Mouse (Mus musculus): Measurements from ENCODE around the gene Gabrg3.

The Gabrg3 gene

DNA sequence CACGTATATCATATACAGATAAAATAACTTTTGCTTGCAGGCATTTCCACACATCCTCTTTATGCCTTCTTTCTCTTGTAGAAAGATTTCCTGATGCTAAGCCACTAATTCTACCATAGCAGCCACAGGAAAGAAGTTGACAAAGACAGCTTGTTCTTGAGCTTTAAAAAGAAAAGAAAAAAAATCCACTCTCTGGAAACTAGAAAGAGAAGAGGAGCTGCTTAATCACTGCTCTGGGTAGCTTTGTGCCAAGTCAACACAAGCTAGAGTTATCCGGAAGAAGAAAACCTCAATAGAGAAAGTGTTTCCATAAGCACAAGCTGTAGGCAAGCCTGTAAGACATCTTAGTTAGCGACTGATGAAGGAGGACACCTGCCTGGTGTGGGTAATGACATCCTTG lies 321.6 kb downstream of the Gabrg3 start:
- no peak for DNase-seq (ENCODE audit: low spot score in 2 of 2)

DNA sequence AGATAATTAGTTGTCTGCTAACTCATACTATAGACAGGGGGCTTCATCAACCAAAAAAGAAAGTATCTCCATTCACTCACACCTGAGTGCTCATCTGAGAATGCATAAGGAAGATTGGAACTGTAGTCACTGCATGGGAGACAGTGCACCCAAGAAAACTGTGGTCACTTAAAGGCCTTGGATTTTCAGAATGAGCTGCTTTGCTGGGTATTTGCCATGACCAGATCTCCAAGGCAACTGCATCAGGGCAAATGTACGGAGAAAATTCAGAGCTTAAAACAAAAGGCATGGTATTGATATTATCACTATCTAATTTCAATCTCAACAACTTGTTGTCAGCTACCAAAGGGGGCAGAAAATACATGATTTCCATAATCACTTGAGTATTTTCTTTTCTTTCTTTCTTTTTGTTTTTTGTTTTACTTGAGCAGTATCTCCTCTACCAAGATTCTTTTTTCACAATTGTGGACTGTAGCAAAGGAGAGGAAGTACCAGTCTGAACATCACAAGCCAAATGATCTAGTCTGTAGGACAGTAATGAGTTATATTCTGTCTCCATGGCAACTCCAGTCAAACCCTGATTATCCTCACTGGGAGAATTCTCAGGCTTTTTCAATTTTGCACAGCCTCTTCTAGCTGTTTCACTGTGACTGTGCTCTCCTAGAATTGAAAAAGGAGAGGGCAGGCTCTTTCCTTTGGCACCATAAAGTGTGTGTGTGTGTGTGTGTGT lies 335.9 kb downstream of the Gabrg3 start:
- DNase-seq (ENCODE audit: low spot score in 2 of 2): no peak

DNA sequence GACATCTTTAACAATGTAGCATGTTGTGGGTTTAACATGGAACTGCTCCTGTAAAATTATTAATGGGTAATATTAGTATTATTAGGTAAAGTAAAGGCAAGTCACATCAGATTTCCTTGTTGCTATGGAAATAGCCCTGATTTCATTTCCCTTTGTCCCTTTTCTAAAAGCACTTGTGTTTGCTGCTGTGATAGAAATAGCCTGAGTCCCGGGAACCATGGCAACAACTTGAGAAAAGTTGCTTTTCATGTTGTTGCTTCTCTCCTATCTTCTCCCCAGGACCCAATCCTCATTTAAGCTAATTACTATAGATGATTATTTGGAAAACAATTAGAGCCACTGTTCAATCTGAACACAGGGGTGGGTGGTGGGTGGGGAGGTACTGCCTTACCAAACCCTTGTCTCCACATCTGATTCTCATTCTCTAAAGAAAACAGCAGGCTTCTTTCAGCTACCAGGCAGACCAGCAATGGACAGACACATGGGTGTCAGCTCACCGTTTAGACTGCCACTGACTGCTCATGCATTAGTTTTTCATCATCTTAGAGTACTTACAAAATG lies 349.0 kb downstream of the Gabrg3 start:
- no peak for DNase-seq (ENCODE audit: low spot score in 2 of 2)

DNA sequence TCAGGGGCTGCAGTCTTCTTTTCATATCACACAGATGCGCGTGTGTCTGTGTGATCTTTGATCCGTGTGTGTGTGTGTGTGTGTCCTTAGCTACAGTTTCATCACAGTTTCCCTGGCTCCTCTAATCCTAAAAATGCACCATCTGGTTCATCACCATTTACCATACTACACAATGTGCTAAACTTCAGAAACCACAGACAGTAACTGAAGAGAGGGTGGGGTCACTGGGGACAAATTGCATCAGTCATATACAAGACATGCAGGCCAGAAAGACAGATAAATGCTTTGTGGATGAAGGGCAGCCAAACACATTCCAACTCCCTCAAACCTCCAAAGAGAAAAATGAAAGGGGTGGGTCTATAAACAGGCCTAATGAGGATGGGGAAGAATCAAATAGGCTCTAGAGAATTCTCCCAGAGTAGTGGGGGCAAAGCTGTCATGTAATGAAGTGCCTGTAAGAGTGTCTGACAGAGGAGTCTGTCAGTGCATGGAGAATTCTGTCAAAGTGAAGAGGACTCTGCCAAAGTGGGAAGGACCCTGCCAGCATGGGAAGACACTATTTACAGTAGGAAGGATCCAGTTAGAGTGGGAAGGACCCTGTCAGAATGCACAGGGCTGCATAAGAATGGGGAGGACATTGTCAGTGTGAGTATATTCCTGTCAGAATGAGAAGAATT lies 386.3 kb downstream of the Gabrg3 start:
- no peak for DNase-seq (ENCODE audit: low spot score in 2 of 2)

GRCm38 (mm10) chr7:56997713-56998624 lies 389.0 kb downstream of the Gabrg3 start:
- DNase-seq (ENCODE audit: low spot score in 2 of 2): no peak

GRCm38 (mm10) chr7:56946398-56946797 lies 440.6 kb downstream of the Gabrg3 start:
- no peak for DNase-seq (ENCODE audit: low spot score in 2 of 2)

DNA sequence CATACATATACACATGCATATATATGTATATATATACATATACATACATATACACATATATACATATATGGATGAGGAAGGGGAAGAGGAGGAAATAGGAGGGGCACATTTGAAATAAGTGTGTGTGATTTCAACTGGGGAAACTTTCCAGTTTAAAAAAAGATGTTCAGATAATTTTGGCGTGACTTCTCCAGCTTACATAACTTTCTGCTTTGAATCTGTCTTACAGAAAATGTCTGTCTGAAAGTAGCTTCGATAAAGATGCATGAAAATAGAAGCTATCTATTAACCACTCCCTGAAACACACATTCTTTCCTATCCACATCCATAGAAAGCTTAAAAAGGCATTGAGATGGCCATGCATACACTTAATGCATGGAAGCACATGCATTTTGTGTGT lies 445.4 kb downstream of the Gabrg3 start:
- DNase-seq (ENCODE audit: low spot score in 2 of 2): no peak

DNA sequence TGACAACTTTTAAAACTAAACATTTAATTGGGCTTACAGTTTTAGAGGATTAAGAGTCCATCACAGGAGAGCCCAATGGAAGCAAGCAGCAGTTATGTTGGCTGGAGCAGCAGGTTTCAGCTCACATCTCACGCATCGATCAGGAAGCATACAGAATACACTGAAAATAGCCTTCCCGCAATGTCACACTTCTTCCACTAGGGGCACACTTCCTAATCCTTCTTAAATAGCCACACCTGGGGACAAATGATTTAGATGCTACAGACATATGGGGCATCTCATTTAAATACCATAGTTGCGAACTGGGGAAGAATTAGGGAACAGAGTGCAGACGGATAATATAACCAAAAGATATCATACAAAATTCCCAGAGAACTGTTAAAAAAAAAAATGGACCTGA lies 449.0 kb downstream of the Gabrg3 start:
- DNase-seq (ENCODE audit: low spot score in 2 of 2): no peak

GRCm38 (mm10) chr7:56919499-56919898 lies 467.5 kb downstream of the Gabrg3 start:
- no peak for DNase-seq (ENCODE audit: low spot score in 2 of 2)

DNA sequence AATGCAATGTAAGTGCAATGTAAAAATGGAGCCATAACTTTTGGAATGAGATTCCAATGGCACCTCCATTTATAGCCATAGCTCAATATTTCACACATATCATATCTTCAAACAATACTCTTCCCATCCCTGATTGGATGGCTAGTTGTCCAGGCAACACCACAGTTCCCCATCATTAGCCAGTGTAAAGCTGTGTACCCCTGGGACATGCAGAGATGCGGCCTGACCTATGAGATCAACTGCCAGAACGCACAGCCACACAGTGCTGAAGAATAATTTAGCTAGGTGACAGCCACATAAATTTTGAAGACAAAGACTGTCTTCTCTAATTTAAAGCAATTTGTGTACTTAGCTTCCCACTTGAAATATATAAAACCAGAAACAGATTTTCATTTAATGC lies 472.1 kb downstream of the Gabrg3 start:
- DNase-seq (ENCODE audit: low spot score in 2 of 2): no peak

DNA sequence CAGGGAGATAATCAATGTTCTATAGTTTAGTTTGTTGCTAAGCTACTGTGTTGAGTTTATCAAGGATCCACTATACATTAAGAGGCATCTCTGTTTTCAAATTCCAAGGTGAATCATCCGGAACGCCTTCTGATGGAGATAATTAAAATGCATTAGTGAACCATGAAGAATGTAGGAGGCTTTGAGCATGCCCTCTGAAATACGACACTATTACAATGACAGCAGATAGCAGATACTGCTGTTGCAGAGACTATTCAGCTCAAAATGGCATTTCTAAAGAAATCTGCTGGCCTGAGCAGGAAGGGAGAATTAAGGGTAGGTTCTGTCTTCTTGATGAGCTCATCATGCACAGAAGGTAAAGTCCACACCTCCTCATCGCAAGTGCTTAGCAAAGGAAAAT lies 487.2 kb downstream of the Gabrg3 start:
- no peak for DNase-seq (ENCODE audit: low spot score in 2 of 2)

- DNase-seq (ENCODE audit: low spot score in 2 of 2): no peak
Measured at GRCm38 (mm10) chr7:56867314-56868075, 519.5 kb downstream of the Gabrg3 start.

- no peak for DNase-seq (ENCODE audit: low spot score in 2 of 2)
Measured at GRCm38 (mm10) chr7:56843565-56843964, 543.4 kb downstream of the Gabrg3 start.

- DNase-seq (ENCODE audit: low spot score in 2 of 2): no peak
Measured at GRCm38 (mm10) chr7:56825446-56825845, 561.5 kb downstream of the Gabrg3 start.

DNA sequence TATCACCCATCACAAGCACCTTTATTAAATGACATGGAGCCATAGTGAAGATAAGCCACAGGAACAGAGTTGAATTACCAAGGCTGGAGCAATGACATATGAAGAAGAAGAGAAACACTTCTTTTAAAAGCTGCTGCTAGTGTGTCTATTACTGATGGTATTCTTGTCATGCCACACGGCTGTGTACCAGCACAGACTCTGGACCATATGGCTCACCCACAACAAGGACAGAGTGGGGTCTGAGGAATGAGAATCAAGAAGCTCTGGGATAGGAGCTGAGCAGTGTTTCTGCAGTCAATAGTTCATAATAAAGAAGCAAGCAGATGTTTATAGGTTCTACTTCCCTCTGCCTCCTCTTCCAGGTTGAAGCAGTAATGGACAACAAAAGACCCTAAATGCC lies 585.1 kb downstream of the Gabrg3 start:
- DNase-seq (ENCODE audit: low spot score in 2 of 2): no peak

GRCm38 (mm10) chr7:56779122-56779521 lies 607.9 kb downstream of the Gabrg3 start:
- DNase-seq (ENCODE audit: low spot score in 2 of 2): no peak

- no peak for DNase-seq (ENCODE audit: low spot score in 2 of 2)
Measured at GRCm38 (mm10) chr7:56768216-56768615, 618.8 kb downstream of the Gabrg3 start.

GRCm38 (mm10) chr7:56767796-56768195 lies 619.2 kb downstream of the Gabrg3 start:
- DNase-seq (ENCODE audit: low spot score in 2 of 2): no peak

- DNase-seq (ENCODE audit: low spot score in 2 of 2): no peak
Measured at GRCm38 (mm10) chr7:56765612-56766445, 621.2 kb downstream of the Gabrg3 start.

DNA sequence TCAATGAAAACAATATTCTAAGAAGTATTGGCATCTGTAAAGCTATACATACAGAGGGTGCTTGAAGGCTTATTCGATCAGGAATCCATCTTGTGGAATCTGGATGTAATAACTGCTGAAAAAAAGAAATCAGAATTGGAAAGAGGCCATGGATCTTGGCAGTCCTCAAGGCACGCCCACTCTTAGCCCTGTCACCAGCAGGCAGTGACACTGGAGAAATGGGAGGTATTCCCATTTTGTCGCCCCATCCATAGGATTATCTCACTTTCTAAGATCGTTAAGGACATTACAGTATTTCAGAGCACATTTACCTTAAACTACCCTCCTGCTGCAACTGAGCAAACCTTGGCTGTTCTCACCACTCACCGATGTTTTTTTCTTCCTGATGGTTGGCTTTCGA lies 657.8 kb downstream of the Gabrg3 start:
- DNase-seq (ENCODE audit: low spot score in 2 of 2): no peak
